Mouse (Mus musculus): ENCODE measurements around the gene Rasl11b.

The Rasl11b gene

GRCm38 (mm10) chr5:74211346-74211745, 16.3 kb downstream of the Rasl11b start:
- no peak for DNase-seq (ENCODE audit: low spot score)

- no peak for DNase-seq (ENCODE audit: low spot score)
These were observed 19.5 kb downstream of the Rasl11b start for GRCm38 (mm10) chr5:74214501-74215110.

- no peak for DNase-seq (ENCODE audit: low spot score)
These were observed 20.0 kb downstream of the Rasl11b start for GRCm38 (mm10) chr5:74215125-74215524.

GRCm38 (mm10) chr5:74218524-74218923, 23.4 kb downstream of the Rasl11b start:
- DNase-seq (ENCODE audit: low spot score), result no peak

- no peak for DNase-seq (ENCODE audit: low spot score)
These were observed 27.5 kb downstream of the Rasl11b start for GRCm38 (mm10) chr5:74222626-74223025.

- DNase-seq (ENCODE audit: low spot score), result no peak
These were observed 29.4 kb downstream of the Rasl11b start for GRCm38 (mm10) chr5:74224480-74224879.

- DNase-seq (ENCODE audit: low spot score), result no peak
These were observed 31.1 kb downstream of the Rasl11b start for GRCm38 (mm10) chr5:74226183-74226582.

GRCm38 (mm10) chr5:74227352-74227751, 32.3 kb downstream of the Rasl11b start:
- DNase-seq (ENCODE audit: low spot score), result no peak

GRCm38 (mm10) chr5:74228938-74229337, 33.9 kb downstream of the Rasl11b start:
- no peak for DNase-seq (ENCODE audit: low spot score)

- DNase-seq (ENCODE audit: low spot score), result no peak
These were observed 34.8 kb downstream of the Rasl11b start for GRCm38 (mm10) chr5:74229775-74230413.

- DNase-seq (ENCODE audit: low spot score), result no peak
These were observed 35.4 kb downstream of the Rasl11b start for GRCm38 (mm10) chr5:74230525-74230924.

- no peak for DNase-seq (ENCODE audit: low spot score)
These were observed 38.7 kb downstream of the Rasl11b start for GRCm38 (mm10) chr5:74233808-74234207.

GRCm38 (mm10) chr5:74239369-74239768, 44.3 kb downstream of the Rasl11b start:
- no peak for DNase-seq (ENCODE audit: low spot score)

- no peak for DNase-seq (ENCODE audit: low spot score)
These were observed 45.2 kb downstream of the Rasl11b start for GRCm38 (mm10) chr5:74240298-74240697.

GRCm38 (mm10) chr5:74240926-74241680, 46.0 kb downstream of the Rasl11b start:
- no peak for DNase-seq (ENCODE audit: low spot score)

GRCm38 (mm10) chr5:74242654-74243053, 47.6 kb downstream of the Rasl11b start:
- no peak for DNase-seq (ENCODE audit: low spot score)

GRCm38 (mm10) chr5:74244406-74245019, 49.4 kb downstream of the Rasl11b start:
- DNase-seq (ENCODE audit: low spot score), result no peak

- DNase-seq (ENCODE audit: low spot score), result no peak
These were observed 50.6 kb downstream of the Rasl11b start for GRCm38 (mm10) chr5:74245641-74246145.

- DNase-seq (ENCODE audit: low spot score), result no peak
These were observed 51.4 kb downstream of the Rasl11b start for GRCm38 (mm10) chr5:74246453-74246852.

GRCm38 (mm10) chr5:74246971-74247370, 51.9 kb downstream of the Rasl11b start:
- DNase-seq (ENCODE audit: low spot score), result no peak
